ENCODE assay signal across 9 mouse cellular contexts in the genomic region with DNA sequence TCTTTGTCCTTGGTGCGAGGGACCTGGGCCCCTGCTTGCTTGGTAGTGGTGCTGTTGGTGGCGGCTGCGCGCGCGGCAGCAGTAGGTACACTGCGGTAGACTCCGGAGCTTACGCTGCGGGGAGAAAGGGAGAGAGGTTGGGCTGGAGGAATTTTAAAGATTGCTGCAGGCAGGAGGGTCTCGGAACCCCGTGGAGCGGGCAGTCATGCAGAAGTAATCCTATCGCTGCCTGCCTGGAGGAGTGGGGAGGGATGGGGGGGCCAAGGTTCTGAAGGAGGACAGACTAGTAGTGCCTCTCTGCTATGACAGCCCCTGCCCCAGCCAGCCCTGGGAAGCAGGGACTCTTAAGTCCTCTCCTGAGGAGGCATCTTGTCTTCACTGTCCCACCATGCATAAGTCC. TPM values are rescaled to one million over a fixed set of nuclear protein-coding genes. Genes with fewer than 3 reads are reported as not detected.
DNase-seq lines count a peak whose midpoint lies in the region; ATAC-seq and TF ChIP-seq lines count a peak whose summit lies in the region.
"Had no signal": no experiment of that assay in that cellular context is flagged by ENCODE, and none has a peak within 500 bp of the region (broad histone marks: within the 10 kb centered on the region; RNA-seq: fewer than 3 reads in every experiment).

No protein-coding gene starts in this region.

- H3K36me3 ChIP-seq in heart, embryonic 14.5 days (ENCODE audit: control insufficient read depth, insufficient read depth, low read length) = peaks cover 23% of the 10 kb centered on the region
- H3K36me3 ChIP-seq in ES-E14 (ENCODE audit: control insufficient read depth, insufficient read depth, low read length, poor library complexity, severe bottlenecking) = peaks cover 4% of the 10 kb centered on the region
- no peaks in the 10 kb centered on the region for H3K36me3 ChIP-seq in forebrain, embryonic 11.5 days (ENCODE audit: control insufficient read depth, insufficient read depth, low read length)
- H3K36me3 ChIP-seq in limb, embryonic 14.5 days (ENCODE audit: control insufficient read depth, insufficient read depth, low read length) = peaks cover 29% of the 10 kb centered on the region

- H3K9me3 ChIP-seq in heart, embryonic 14.5 days (ENCODE audit: control insufficient read depth, low read length) = no peaks in the 10 kb centered on the region
- no peaks in the 10 kb centered on the region for H3K9me3 ChIP-seq in ES-E14 (ENCODE audit: control insufficient read depth, insufficient read depth, low read depth, low read length)
- no peaks in the 10 kb centered on the region for H3K9me3 ChIP-seq in forebrain, embryonic 11.5 days (ENCODE audit: control insufficient read depth, low read length)
- no peaks in the 10 kb centered on the region for H3K9me3 ChIP-seq in limb, embryonic 14.5 days (ENCODE audit: control insufficient read depth, low read length)

- no peak for DNase-seq in heart, postnatal 36 days
- DNase-seq in ES-E14 (ENCODE audit: low read depth, low spot score) = no peak
- peak; percentile 79 for DNase-seq in forebrain, embryonic 11.5 days (ENCODE audit: low spot score)
- DNase-seq in limb, embryonic 14.5 days (ENCODE audit: low spot score) = no peak
- no peak for DNase-seq in gastrocnemius, adult 8-10 months (ENCODE audit: low spot score in 2 of 2)
- DNase-seq in adrenal gland, postnatal 4 days (ENCODE audit: low spot score in 2 of 2) = no peak
- no peak for DNase-seq in left cerebral cortex, postnatal 25 days (ENCODE audit: low spot score in 2 of 2)

- WGBS in heart, embryonic 14.5 days = 32% methylated on average over 14 of the region's 14 CpGs
- 6% methylated on average over 14 of the region's 14 CpGs for WGBS in forebrain, embryonic 11.5 days
- 24% methylated on average over 11 of the region's 14 CpGs for WGBS in limb, embryonic 14.5 days

- no peak for TF ChIP-seq POLR2A in limb, embryonic 14.5 days (IDR thresholded peaks at IDR 0.05; ENCODE audit: borderline replicate concordance, extremely low read depth, insufficient read depth, insufficient read length)

- H3K27me3 ChIP-seq in heart, embryonic 14.5 days (ENCODE audit: control insufficient read depth, insufficient read depth, low read length) = no peaks in the 10 kb centered on the region
- no peaks in the 10 kb centered on the region for H3K27me3 ChIP-seq in forebrain, embryonic 11.5 days (ENCODE audit: control insufficient read depth, insufficient read depth, low read length)
- no peaks in the 10 kb centered on the region for H3K27me3 ChIP-seq in limb, embryonic 14.5 days (ENCODE audit: control insufficient read depth, insufficient read depth, low read length)

- H3K4me3 ChIP-seq in heart, embryonic 14.5 days (ENCODE audit: control insufficient read depth in 1 of 2, insufficient read depth in 1 of 2, low read depth in 1 of 2, low read length in 2 of 2) = no peak overlapping the region
- peak overlapping the region; percentile 11 to 37; a peak in 1 of 4 replicates for H3K4me3 ChIP-seq in ES-E14 (ENCODE audit: insufficient read depth in 1 of 2, low read depth in 1 of 2, low read length in 2 of 2, poor library complexity in 1 of 2, severe bottlenecking in 1 of 2)
- peak overlapping the region; percentile 7; the same call in 1 of the 2 replicates for H3K4me3 ChIP-seq in forebrain, embryonic 11.5 days (ENCODE audit: low read depth, low read length)
- no peak overlapping the region for H3K4me3 ChIP-seq in limb, embryonic 14.5 days (replicated peaks; ENCODE audit: low read length)
- H3K4me3 ChIP-seq: heart, adult 2 months had no signal

- no peak for ATAC-seq in heart, embryonic 14.5 days (ENCODE audit: insufficient number of reproducible peaks, insufficient read depth, low FRiP score, low read depth)
- ATAC-seq in forebrain, embryonic 11.5 days (replicated peaks; ENCODE audit: low FRiP score) = peak; percentile 42
- no peak for ATAC-seq in limb, embryonic 14.5 days (ENCODE audit: low FRiP score, low read depth)

- in situ Hi-C loops in ES-E14 (cut with MboI; ENCODE audit: low sequenced_read_pairs in 2 of 2, unreplicated experiment in 2 of 2) = loop anchor here in 1 of 2 experiments (25.0 kb wide), 1 partner anchor 265 kb away; a partner anchor contains a TSS

- no peak overlapping the region for H3K27ac ChIP-seq in heart, embryonic 14.5 days (replicated peaks in 1 of 2; ENCODE audit: control insufficient read depth in 1 of 2, insufficient read depth in 1 of 2, low read depth in 2 of 2, low read length in 2 of 2)
- no peak overlapping the region for H3K27ac ChIP-seq in ES-E14 (ENCODE audit: insufficient read depth, low read depth, low read length, poor library complexity, severe bottlenecking)
- peak overlapping the region; percentile 44; the same call in 1 of the 2 replicates for H3K27ac ChIP-seq in forebrain, embryonic 11.5 days (ENCODE audit: low read depth, low read length)
- H3K27ac ChIP-seq in limb, embryonic 14.5 days (replicated peaks; ENCODE audit: low read depth, low read length) = 0 out of 2 replicates have a peak overlapping the region, but pooled peaks have one; percentile 33
- H3K27ac ChIP-seq: heart, adult 2 months had no signal

- intact Hi-C loops in heart, postnatal 36 days (cut with DNase I) = no loop called here
- intact Hi-C loops in left cerebral cortex, postnatal 25 days (cut with DNase I) = no loop called here

- peaks cover 72 to 91% of the 10 kb centered on the region in 2 experiments for H3K4me1 ChIP-seq in heart, embryonic 14.5 days (ENCODE audit: control insufficient read depth in 2 of 2, insufficient read depth in 2 of 2, low read length in 2 of 2)
- H3K4me1 ChIP-seq in ES-E14 (ENCODE audit: control insufficient read depth in 2 of 2, insufficient read depth in 2 of 2, low read length in 2 of 2, poor library complexity in 1 of 2) = peaks cover 21 to 55% of the 10 kb centered on the region in 2 experiments
- H3K4me1 ChIP-seq in forebrain, embryonic 11.5 days (replicated peaks; ENCODE audit: control insufficient read depth, insufficient read depth, low read length) = peaks cover 39% of the 10 kb centered on the region
- H3K4me1 ChIP-seq in limb, embryonic 14.5 days (ENCODE audit: control insufficient read depth, insufficient read depth, low read length) = peaks cover 84% of the 10 kb centered on the region

- peak overlapping the region; percentile 18 for H3K4me2 ChIP-seq in heart, embryonic 14.5 days (ENCODE audit: low read length)
- peak overlapping the region; percentile 56 for H3K4me2 ChIP-seq in forebrain, embryonic 11.5 days (ENCODE audit: low read depth, low read length, severe bottlenecking)
- peak overlapping the region; percentile 33 for H3K4me2 ChIP-seq in limb, embryonic 14.5 days (replicated peaks; ENCODE audit: low read depth, low read length, severe bottlenecking)

- H3K9ac ChIP-seq in heart, embryonic 14.5 days (ENCODE audit: low read length) = peak overlapping the region; percentile 55
- no peak overlapping the region for H3K9ac ChIP-seq in ES-E14 (ENCODE audit: insufficient read depth, low read depth, low read length, poor library complexity, severe bottlenecking)
- H3K9ac ChIP-seq in forebrain, embryonic 11.5 days (ENCODE audit: low read length) = peak overlapping the region; percentile 35
- peak overlapping the region; percentile 36; the same call in 1 of the 2 replicates for H3K9ac ChIP-seq in limb, embryonic 14.5 days (ENCODE audit: low read depth, low read length, severe bottlenecking)

TF ChIP-seq in ES-E14, 5 proteins besides CTCF, POLR2A, EP300 and RAD21:
- TF ChIP-seq ZC3H11A (IDR thresholded peaks at IDR 0.05; ENCODE audit: borderline replicate concordance, low read depth, low read length) (no peak), CHD2 (IDR thresholded peaks at IDR 0.05; ENCODE audit: low read depth, low read length) (no peak), HCFC1 (IDR thresholded peaks at IDR 0.05; ENCODE audit: borderline replicate concordance, insufficient read depth, low read length) (no peak), ZNF384 (IDR thresholded peaks at IDR 0.05; ENCODE audit: low read depth, low read length) (no peak), MAFK (IDR thresholded peaks at IDR 0.05; ENCODE audit: insufficient read depth, low read depth, low read length) (no peak)

RNA-seq across cellular contexts. Expression of a gene that starts 11.2 kb away (rescaled TPM):
- 7.1 and 9.0 TPM in 2 replicates for polyA plus RNA-seq in heart, embryonic 14.5 days (2014; fragmentation: Nextera tagmentation; extraction: Ambion mirVana)
- 10 to 100 TPM; 41.9 to 50.8 TPM for total RNA-seq in heart, postnatal 36 days (2021)
- 61.8 and 88.9 TPM in 2 replicates for total RNA-seq in ES-E14 (2012; rRNA removed)
- polyA plus RNA-seq in forebrain, embryonic 11.5 days (2014; fragmentation: Nextera tagmentation; extraction: Ambion mirVana) = 5.5 and 7.5 TPM in 2 replicates
- 29.6 and 41.0 TPM in 2 replicates for polyA plus RNA-seq in limb, embryonic 14.5 days (2012; rRNA removed)
- 12.9 and 15.6 TPM in 2 replicates for polyA plus RNA-seq in limb, embryonic 14.5 days (2014; fragmentation: Nextera tagmentation; extraction: Ambion mirVana)
- 10 to 100 TPM; 26.3 to 32.9 (median 28.9) TPM for total RNA-seq in gastrocnemius, adult 8-10 months (2022)
- 10 to 100 TPM; 92.5 to 98.7 TPM for total RNA-seq in adrenal gland, postnatal 4 days (2021)
- total RNA-seq in left cerebral cortex, postnatal 25 days (2021) = 10 to 100 TPM; 88.2 to 97.6 TPM

RNA-seq across cellular contexts. Expression of a gene that starts 48.3 kb away (rescaled TPM):
- 0.18 and 0.74 TPM in 2 replicates for polyA plus RNA-seq in heart, embryonic 14.5 days (2014; fragmentation: Nextera tagmentation; extraction: Ambion mirVana)
- total RNA-seq in heart, postnatal 36 days (2021) = under 1 TPM; 0.31 to 0.60 TPM
- total RNA-seq in ES-E14 (2012; rRNA removed) = 1.3 and 1.8 TPM in 2 replicates
- 0.13 TPM in 1 of 2 replicates, not detected in the other for polyA plus RNA-seq in forebrain, embryonic 11.5 days (2014; fragmentation: Nextera tagmentation; extraction: Ambion mirVana)
- polyA plus RNA-seq in limb, embryonic 14.5 days (2012; rRNA removed) = 0.54 and 0.64 TPM in 2 replicates
- polyA plus RNA-seq in limb, embryonic 14.5 days (2014; fragmentation: Nextera tagmentation; extraction: Ambion mirVana) = 0.35 and 0.62 TPM in 2 replicates
- total RNA-seq in gastrocnemius, adult 8-10 months (2022) = not detected
- total RNA-seq in adrenal gland, postnatal 4 days (2021) = 1 to 10 TPM; 1.2 to 1.5 TPM
- under 1 TPM; 0.18 to 0.25 TPM for total RNA-seq in left cerebral cortex, postnatal 25 days (2021)

Comparison
In these comparisons a context has a peak if more than half of its experiments do, and no peak if none do; other contexts are left out.
1. H3K27ac ChIP-seq: peak in forebrain, embryonic 11.5 days (single experiment) and limb, embryonic 14.5 days (single experiment); none in heart, embryonic 14.5 days (0 of 2) and ES-E14 (single experiment).
2. H3K4me3 ChIP-seq: peak in ES-E14 (2 of 2) and forebrain, embryonic 11.5 days (single experiment); none in heart, embryonic 14.5 days (0 of 2) and limb, embryonic 14.5 days (single experiment).
3. Peak in every context shown above with its lines, with median percentiles within 50 percentile points of each other: H3K4me2 ChIP-seq.